Mouse (Mus musculus) thymus, adult 2 months (tissue): Measurements from ENCODE around the gene Adgrl3.

Experiments
- CTCF ChIP-seq: fragments of 200-500 bp; IDR thresholded peaks from 2 replicates; pipeline ENCODE4 v1.5.1; 2012; ENCODE audit warnings: mild to moderate bottlenecking, control low read depth, low read length, moderate library complexity, borderline replicate concordance; ENCODE audit not compliant: control insufficient read depth, poor library complexity, insufficient read depth; ENCODE audit errors: extremely low read depth
- POLR2A ChIP-seq: fragments of 200-500 bp; IDR thresholded peaks from 2 replicates; pipeline ENCODE4 v1.6.1; 2012; ENCODE audit warnings: mild to moderate bottlenecking, low read length, control low read depth, moderate library complexity; ENCODE audit not compliant: control insufficient read depth, poor library complexity, insufficient read depth; ENCODE audit errors: extremely low read depth

- TF ChIP-seq CTCF, result no peak
- TF ChIP-seq POLR2A, result no peak
Observed at GRCm38 (mm10) chr5:81317406-81318112, 297.6 kb downstream of the Adgrl3 start.
